Mouse (Mus musculus): Measurements from ENCODE around the gene Ehbp1.

Ehbp1 gene

GRCm38 (mm10) chr11:22276656-22277055, 65.4 kb downstream of the Ehbp1 start:
- DNase-seq: peak; percentile 90

GRCm38 (mm10) chr11:22274144-22274543, 67.9 kb downstream of the Ehbp1 start:
- no peak for DNase-seq

GRCm38 (mm10) chr11:22273378-22273777, 68.7 kb downstream of the Ehbp1 start:
- no peak for DNase-seq

- no peak for DNase-seq
Measured at GRCm38 (mm10) chr11:22271889-22272288, 70.2 kb downstream of the Ehbp1 start.

- no peak for DNase-seq
Measured at GRCm38 (mm10) chr11:22269643-22270042, 72.4 kb downstream of the Ehbp1 start.

- DNase-seq: no peak
Measured at GRCm38 (mm10) chr11:22269173-22269572, 72.9 kb downstream of the Ehbp1 start.

- DNase-seq: no peak
Measured at GRCm38 (mm10) chr11:22267014-22267413, 75.1 kb downstream of the Ehbp1 start.

- no peak for DNase-seq
Measured at GRCm38 (mm10) chr11:22255418-22255817, 86.7 kb downstream of the Ehbp1 start.

GRCm38 (mm10) chr11:22249363-22249762, 92.7 kb downstream of the Ehbp1 start:
- DNase-seq: no peak

- no peak for DNase-seq
Measured at GRCm38 (mm10) chr11:22247736-22248135, 94.4 kb downstream of the Ehbp1 start.

- peak; percentile 97 for DNase-seq
Measured at GRCm38 (mm10) chr11:22247069-22247468, 95.0 kb downstream of the Ehbp1 start.

GRCm38 (mm10) chr11:22235558-22235957, 106.5 kb downstream of the Ehbp1 start:
- DNase-seq: no peak

GRCm38 (mm10) chr11:22234739-22235138, 107.4 kb downstream of the Ehbp1 start:
- no peak for DNase-seq

GRCm38 (mm10) chr11:22230906-22231305, 111.2 kb downstream of the Ehbp1 start:
- no peak for DNase-seq

- no peak for DNase-seq
Measured at GRCm38 (mm10) chr11:22225619-22226018, 116.5 kb downstream of the Ehbp1 start.

- no peak for DNase-seq
Measured at GRCm38 (mm10) chr11:22218222-22218621, 123.9 kb downstream of the Ehbp1 start.

- DNase-seq: peak; percentile 68
Measured at GRCm38 (mm10) chr11:22216941-22217340, 125.2 kb downstream of the Ehbp1 start.

- DNase-seq: no peak
Measured at GRCm38 (mm10) chr11:22206611-22207010, 135.5 kb downstream of the Ehbp1 start.

GRCm38 (mm10) chr11:22206191-22206590, 135.9 kb downstream of the Ehbp1 start:
- DNase-seq: no peak

- DNase-seq: no peak
Measured at GRCm38 (mm10) chr11:22203413-22203812, 138.7 kb downstream of the Ehbp1 start.

GRCm38 (mm10) chr11:22201125-22201524, 141.0 kb downstream of the Ehbp1 start:
- DNase-seq: no peak

- peak; percentile 34 for DNase-seq
Measured at GRCm38 (mm10) chr11:22199881-22200280, 142.2 kb downstream of the Ehbp1 start.

- DNase-seq: no peak
Measured at GRCm38 (mm10) chr11:22198406-22198805, 143.7 kb downstream of the Ehbp1 start.

GRCm38 (mm10) chr11:22197935-22198334, 144.2 kb downstream of the Ehbp1 start:
- DNase-seq: peak; percentile 88

GRCm38 (mm10) chr11:22196776-22197175, 145.3 kb downstream of the Ehbp1 start:
- DNase-seq: no peak

GRCm38 (mm10) chr11:22194607-22195006, 147.5 kb downstream of the Ehbp1 start:
- no peak for DNase-seq

Measured in heart, adult 11 months (tissue).